Mouse (Mus musculus) MEL (cell line): ENCODE measurements around the gene Olfr1143. TPM values are rescaled to one million over a fixed set of nuclear protein-coding genes. Genes with fewer than 3 reads are reported as not detected.

Source experiments
- DNase-seq: peaks from one replicate; pipeline ENCODE4 v3.0.0; 2011; ENCODE audit warnings: low read depth, low spot score
- H3K27ac ChIP-seq: 2 replicates; pipeline ENCODE4 v1.5.1; 2012; ENCODE audit warnings: low read depth, mild to moderate bottlenecking, control low read depth, low read length, moderate library complexity; ENCODE audit not compliant: control insufficient read depth
- H3K27me3 ChIP-seq, 2 experiments: fragments of 150-350 bp in 1 of 2; sonication (generic) in 1 of 2; 2 replicates each; pipeline ENCODE4 v1.6.1; 2012; ENCODE audit warnings: low read length in 2 of 2, mild to moderate bottlenecking in 2 of 2, improper control_type of control experiment in 1 of 2, moderate library complexity in 1 of 2; ENCODE audit not compliant: insufficient read depth in 2 of 2, control insufficient read depth in 1 of 2
- H3K36me3 ChIP-seq, 2 experiments: 2 replicates each; pipeline ENCODE4 v1.6.1; 2012 to 2014; ENCODE audit warnings: low read length in 2 of 2, improper control_type of control experiment in 1 of 2, inconsistent platforms in 1 of 2, mild to moderate bottlenecking in 1 of 2; ENCODE audit not compliant: insufficient read depth in 2 of 2, control insufficient read depth in 1 of 2
- H3K4me1 ChIP-seq, 2 experiments: fragments of 150-350 bp in 1 of 2; sonication (generic) in 1 of 2; 2 replicates each; pipeline ENCODE4 v1.6.1; 2012; ENCODE audit warnings: low read length in 2 of 2, improper control_type of control experiment in 1 of 2, mild to moderate bottlenecking in 1 of 2; ENCODE audit not compliant: insufficient read depth in 2 of 2, control insufficient read depth in 1 of 2
- H3K4me3 ChIP-seq, 2 experiments: fragments of 150-350 bp in 1 of 2; sonication (generic) in 1 of 2; 2 replicates each; pipeline ENCODE4 v1.5.1; 2012; ENCODE audit warnings: low read depth in 2 of 2, low read length in 2 of 2, mild to moderate bottlenecking in 2 of 2, moderate library complexity in 2 of 2, control low read depth in 1 of 2, improper control_type of control experiment in 1 of 2; ENCODE audit not compliant: control insufficient read depth in 1 of 2, insufficient read depth in 1 of 2
- H3K79me2 ChIP-seq: 2 replicates; pipeline ENCODE4 v1.6.1; 2012; ENCODE audit warnings: mild to moderate bottlenecking, low read length, moderate library complexity; ENCODE audit not compliant: control insufficient read depth, poor library complexity, insufficient read depth
- H3K9ac ChIP-seq: 2 replicates; pipeline ENCODE4 v1.6.1; 2012; ENCODE audit warnings: low read depth, mild to moderate bottlenecking, control low read depth, low read length, moderate library complexity; ENCODE audit not compliant: control insufficient read depth, poor library complexity, severe bottlenecking
- H3K9me3 ChIP-seq: fragments of 150-350 bp; sonication (generic); replicated peaks from 2 replicates; pipeline ENCODE4 v1.6.1; 2012; ENCODE audit warnings: mild to moderate bottlenecking, low read length, improper control_type of control experiment, moderate library complexity; ENCODE audit not compliant: insufficient read depth
- CTCF ChIP-seq, 3 experiments: IDR thresholded peaks in 2 of 3; conservative IDR thresholded peaks in 1 of 3; 2 replicates each; pipeline ENCODE4 v1.5.1; 2011 to 2012; ENCODE audit warnings: low read length in 3 of 3, low read depth in 2 of 3, mild to moderate bottlenecking in 2 of 3, improper control_type of control experiment in 1 of 3, inconsistent platforms in 1 of 3, mixed read lengths in 1 of 3, moderate library complexity in 1 of 3; ENCODE audit not compliant: control insufficient read depth in 1 of 3, insufficient read depth in 1 of 3, poor library complexity in 1 of 3, severe bottlenecking in 1 of 3
- E2F4 ChIP-seq: IDR thresholded peaks from 2 replicates; pipeline ENCODE4 v1.6.1; 2011; ENCODE audit warnings: low read depth, low read length, improper control_type of control experiment, borderline replicate concordance
- ELF1 ChIP-seq: IDR thresholded peaks from 2 replicates; pipeline ENCODE4 v1.6.1; 2014; ENCODE audit warnings: low read depth, mild to moderate bottlenecking, inconsistent platforms, low read length, improper control_type of control experiment, moderate library complexity
- ETS1 ChIP-seq: IDR thresholded peaks from 2 replicates; pipeline ENCODE4 v1.6.1; 2012; ENCODE audit warnings: low read depth, mild to moderate bottlenecking, inconsistent platforms, low read length, improper control_type of control experiment, moderate library complexity
- MAFK ChIP-seq: IDR thresholded peaks from 2 replicates; pipeline ENCODE4 v1.6.1; 2011; ENCODE audit warnings: low read depth, mild to moderate bottlenecking, low read length, improper control_type of control experiment, borderline replicate concordance
- MAX ChIP-seq: IDR thresholded peaks from 2 replicates; pipeline ENCODE4 v1.6.1; 2011; ENCODE audit warnings: low read length, improper control_type of control experiment
- MAZ ChIP-seq: IDR thresholded peaks from 2 replicates; pipeline ENCODE4 v1.6.1; 2012; ENCODE audit warnings: low read depth, mild to moderate bottlenecking, inconsistent platforms, low read length, improper control_type of control experiment
- MEF2A ChIP-seq: IDR thresholded peaks from 2 replicates; pipeline ENCODE4 v1.6.1; 2014; ENCODE audit warnings: low read depth, mild to moderate bottlenecking, inconsistent platforms, low read length, improper control_type of control experiment; ENCODE audit not compliant: poor library complexity, insufficient replicate concordance, severe bottlenecking; ENCODE audit errors: extremely low read depth
- POLR2A ChIP-seq, 2 experiments: IDR thresholded peaks; 2 replicates each; pipeline ENCODE4 v1.6.1; 2011 to 2012; ENCODE audit warnings: low read length in 2 of 2, mild to moderate bottlenecking in 2 of 2, control low read depth in 1 of 2, improper control_type of control experiment in 1 of 2, low read depth in 1 of 2, moderate library complexity in 1 of 2; ENCODE audit not compliant: control insufficient read depth in 1 of 2, insufficient read depth in 1 of 2, poor library complexity in 1 of 2
- POLR2AphosphoS2 ChIP-seq: IDR thresholded peaks from 2 replicates; pipeline ENCODE4 v1.6.1; 2011; ENCODE audit warnings: low read length, improper control_type of control experiment
- RAD21 ChIP-seq: IDR thresholded peaks from 2 replicates; pipeline ENCODE4 v1.6.1; 2011; ENCODE audit warnings: mild to moderate bottlenecking, low read depth, low read length, improper control_type of control experiment
- polyA plus RNA-seq, 2 experiments: library from polyadenylated mRNA; stranded (reverse) in 1 of 2; unstranded in 1 of 2; fragments of >175 nt in 1 of 2; fragments of >200 nt in 1 of 2; gene quantifications; 2 replicates each; pipeline versions ENCODE4 v1.2.1 to v1.2.4; 2012; ENCODE audit warnings: low replicate concordance in 2 of 2, low read depth in 1 of 2; ENCODE audit not compliant: insufficient read length in 2 of 2, insufficient read depth in 1 of 2, missing spikeins in 1 of 2
- total RNA-seq: library from RNA; depleted of rRNA; stranded (reverse); fragments of 300-350 nt; gene quantifications from 2 replicates; pipeline ENCODE4 v1.2.3, GENCODE M21; 2012; rRNA removed

The Olfr1143 gene
- total RNA-seq: not detected in 2 replicates
- not detected for polyA plus RNA-seq

DNA sequence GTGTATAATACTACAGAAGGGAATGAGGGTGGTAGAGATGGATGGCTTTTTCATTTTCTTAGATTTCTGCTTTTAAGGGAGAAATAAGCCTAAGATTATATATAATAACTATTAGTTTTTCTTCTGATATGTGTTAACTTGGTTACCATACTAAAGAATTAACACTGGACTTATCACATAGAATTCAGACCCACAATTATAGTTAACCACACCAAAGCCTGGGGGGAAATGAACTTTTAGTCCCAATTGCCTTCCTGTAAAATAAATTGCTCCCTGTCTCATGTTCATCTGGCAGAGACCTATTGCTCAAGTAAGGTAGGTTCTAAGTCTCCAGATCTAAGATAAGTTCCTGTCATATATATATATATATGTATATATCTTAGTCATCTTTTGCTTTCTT lies at the start of gene Olfr1143:
TSS of gene Olfr1143 (plus strand) at position 301 of the 400 bp plus-strand sequence.
- TF ChIP-seq MEF2A: no peak
- no peak for TF ChIP-seq ELF1
- TF ChIP-seq E2F4: no peak
- no peak for TF ChIP-seq MAFK
- TF ChIP-seq, all 39 proteins: peak for 0
- H3K4me1 ChIP-seq: no peaks in the 10 kb centered on the region
- no peak for DNase-seq

DNA sequence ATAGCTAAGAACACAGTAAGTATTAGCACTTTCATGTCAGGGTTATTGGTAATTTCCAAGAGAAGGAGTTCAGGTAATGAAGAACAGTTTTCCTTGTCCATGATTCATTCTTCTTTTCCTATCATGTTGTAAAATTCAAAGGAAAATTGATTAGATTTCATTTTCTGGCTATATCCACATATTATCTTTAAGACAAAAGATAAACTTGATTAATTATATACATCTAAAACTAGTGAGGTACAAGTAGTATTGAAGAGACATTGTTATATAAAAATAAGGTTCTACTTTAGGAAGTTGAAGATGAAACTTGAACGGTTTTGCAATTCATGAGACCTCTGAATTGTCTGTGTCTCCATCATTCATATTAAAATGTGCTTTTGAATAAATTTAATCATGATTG lies 46.5 kb upstream of the Olfr1143 start, which contains the start of gene Olfr1141:
TSS of gene Olfr1141 (minus strand) at position 101 of the 400 bp plus-strand sequence.
- Histone ChIP-seq H3K27ac (no peak within 1 kb of the TSS), H3K9ac (no peak within 1 kb of the TSS), H3K4me1 (no peaks in the 10 kb centered on the region), H3K79me2 (no peaks in the 10 kb centered on the region), H3K27me3 (no peaks in the 10 kb centered on the region), H3K9me3 (no peaks in the 10 kb centered on the region), H3K36me3 (no peaks in the 10 kb centered on the region), H3K4me3 (no peak within 1 kb of the TSS)
- DNase-seq: no peak
- TF ChIP-seq POLR2A (IDR thresholded peaks at IDR 0.05; ENCODE audit: control insufficient read depth in 1 of 2, insufficient read depth in 1 of 2, low read depth in 1 of 2, low read length in 2 of 2, poor library complexity in 1 of 2) (no peak), POLR2AphosphoS2 (no peak), RAD21 (no peak), MAX (no peak)

More for the DNA sequence above, at the start of gene Olfr1143:
- Histone ChIP-seq H3K79me2 (no peaks in the 10 kb centered on the region), H3K9ac (no peak within 1 kb of the TSS), H3K27me3 (no peaks in the 10 kb centered on the region), H3K36me3 (no peaks in the 10 kb centered on the region), H3K27ac (no peak within 1 kb of the TSS), H3K4me3 (no peak within 1 kb of the TSS), H3K9me3 (no peaks in the 10 kb centered on the region)

DNA sequence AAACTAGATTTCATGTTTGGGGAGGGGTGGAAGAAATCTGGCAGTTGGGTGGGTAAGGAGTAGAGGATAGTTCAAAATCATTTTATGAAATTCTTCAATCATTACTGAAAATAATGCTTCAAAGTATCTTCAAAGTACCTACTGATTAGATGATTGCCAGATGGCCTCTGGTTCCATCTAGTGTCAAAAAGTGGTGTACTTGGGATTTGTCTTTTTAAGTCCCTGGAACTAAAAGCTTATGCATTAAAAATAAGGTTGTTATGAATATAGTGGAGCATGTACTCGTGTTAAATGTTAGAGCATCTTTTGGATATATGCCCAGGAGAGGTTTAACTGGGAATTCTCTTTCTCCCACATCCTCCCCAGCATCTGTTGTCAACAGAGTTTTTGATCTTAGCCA lies 24.2 kb upstream of the Olfr1143 start:
- Histone ChIP-seq H3K9ac (no peak overlapping the region), H3K4me3 (no peak overlapping the region), H3K27ac (no peak overlapping the region), H3K79me2 (no peaks in the 10 kb centered on the region), H3K27me3 (no peaks in the 10 kb centered on the region), H3K36me3 (no peaks in the 10 kb centered on the region), H3K4me1 (no peaks in the 10 kb centered on the region), H3K9me3 (no peaks in the 10 kb centered on the region)
- TF ChIP-seq MAZ: no peak
- no peak for TF ChIP-seq ETS1
- TF ChIP-seq CTCF (IDR thresholded peaks at IDR 0.05 in 2 of 3, conservative IDR thresholded peaks at IDR 0.05 in 1 of 3; ENCODE audit: control insufficient read depth in 1 of 3, insufficient read depth in 1 of 3, low read depth in 2 of 3, low read length in 3 of 3, poor library complexity in 1 of 3, severe bottlenecking in 1 of 3): no peak
- peak; percentile 2; the same call in 1 of the 2 replicates for TF ChIP-seq RAD21
- DNase-seq: no peak
